Mouse (Mus musculus) cerebellum, adult 2 months (tissue): ENCODE results near the gene Mex3d.

Source experiments
- CTCF ChIP-seq: fragments of 200-500 bp; IDR thresholded peaks from 2 replicates; pipeline ENCODE4 v1.5.1; 2011; ENCODE audit warnings: low read depth, mild to moderate bottlenecking, control low read depth, low read length, moderate library complexity, borderline replicate concordance; ENCODE audit not compliant: insufficient read depth
- POLR2A ChIP-seq: fragments of 200-500 bp; IDR thresholded peaks from 2 replicates; pipeline ENCODE4 v1.6.1; 2011; ENCODE audit warnings: low read length, control low read depth, borderline replicate concordance; ENCODE audit not compliant: insufficient read depth

GRCm38 (mm10) chr10:80342305-80342748, 45.1 kb downstream of the Mex3d start:
- TF ChIP-seq POLR2A (no peak), CTCF (no peak)
